Mouse (Mus musculus): Measurements from ENCODE around the gene Sept5. TPM values are rescaled to one million over a fixed set of nuclear protein-coding genes. Genes with fewer than 3 reads are reported as not detected.

The Sept5 gene
- total and polyA plus RNA-seq, 2 experiments from 2014 or later: 3.8 to 8.7 TPM

GRCm38 (mm10) chr16:18619110-18619509 is 10.6 kb downstream of the Sept5 start:
- ATAC-seq (ENCODE audit: insufficient read depth, low read depth) (no peak), DNase-seq (ENCODE audit: low spot score) (no peak)
- Histone ChIP-seq H3K27me3 (ENCODE audit: control insufficient read depth, insufficient read depth, low read length) (peaks cover 88% of the 10 kb centered on the region), H3K4me3 (ENCODE audit: low read depth, low read length) (no peak overlapping the region), H3K4me2 (ENCODE audit: low read depth, low read length) (no peak overlapping the region), H3K9ac (replicated peaks; ENCODE audit: low read depth, low read length) (no peak overlapping the region), H3K36me3 (replicated peaks; ENCODE audit: control insufficient read depth, insufficient read depth, low read length) (no peaks in the 10 kb centered on the region), H3K9me3 (replicated peaks; ENCODE audit: control insufficient read depth, low read length) (no peaks in the 10 kb centered on the region), H3K27ac (ENCODE audit: low read depth) (no peak overlapping the region), H3K4me1 (ENCODE audit: control insufficient read depth, insufficient read depth) (0 out of 2 replicates have a peak, but pooled peaks cover 5% of the 10 kb centered on the region)
- TF ChIP-seq EP300 (IDR thresholded peaks at IDR 0.05; ENCODE audit: low read depth) (no peak), CTCF (IDR thresholded peaks at IDR 0.05; ENCODE audit: low read depth) (no peak)
- 68% methylated on average over 4 of the region's 4 CpGs for WGBS

- DNase-seq (ENCODE audit: low spot score) (no peak), ATAC-seq (ENCODE audit: insufficient read depth, low read depth) (no peak)
- H3K9me3 ChIP-seq (replicated peaks; ENCODE audit: control insufficient read depth, low read length): no peaks in the 10 kb centered on the region
- H3K27me3 ChIP-seq (ENCODE audit: control insufficient read depth, insufficient read depth, low read length): peaks cover 80% of the 10 kb centered on the region
- H3K4me3 ChIP-seq (ENCODE audit: low read depth, low read length): no peak overlapping the region
- H3K9ac ChIP-seq (replicated peaks; ENCODE audit: low read depth, low read length): no peak overlapping the region
- no peaks in the 10 kb centered on the region for H3K36me3 ChIP-seq (replicated peaks; ENCODE audit: control insufficient read depth, insufficient read depth, low read length)
- H3K4me2 ChIP-seq (ENCODE audit: low read depth, low read length): no peak overlapping the region
- 63% methylated on average over 2 of the region's 2 CpGs for WGBS
- no peak for TF ChIP-seq EP300 (IDR thresholded peaks at IDR 0.05; ENCODE audit: low read depth)
- TF ChIP-seq CTCF (IDR thresholded peaks at IDR 0.05; ENCODE audit: low read depth): no peak
- no peak overlapping the region for H3K27ac ChIP-seq (ENCODE audit: low read depth)
- H3K4me1 ChIP-seq (ENCODE audit: control insufficient read depth, insufficient read depth): 0 out of 2 replicates have a peak, but pooled peaks cover 5% of the 10 kb centered on the region
Observed at GRCm38 (mm10) chr16:18618297-18618696, 11.5 kb downstream of the Sept5 start.

GRCm38 (mm10) chr16:18617370-18618065 is 12.2 kb downstream of the Sept5 start:
- 0 out of 2 replicates have a peak, but pooled peaks cover 5% of the 10 kb centered on the region for H3K4me1 ChIP-seq (ENCODE audit: control insufficient read depth, insufficient read depth)
- no peak overlapping the region for H3K4me3 ChIP-seq (ENCODE audit: low read depth, low read length)
- H3K9me3 ChIP-seq (replicated peaks; ENCODE audit: control insufficient read depth, low read length): no peaks in the 10 kb centered on the region
- ATAC-seq (ENCODE audit: insufficient read depth, low read depth): peak; percentile 47
- H3K27ac ChIP-seq (ENCODE audit: low read depth): no peak overlapping the region
- WGBS: 2% methylated on average over 27 of the region's 27 CpGs
- DNase-seq (ENCODE audit: low spot score): peak; percentile 68
- TF ChIP-seq CTCF (IDR thresholded peaks at IDR 0.05; ENCODE audit: low read depth) (peak; percentile 96), EP300 (IDR thresholded peaks at IDR 0.05; ENCODE audit: low read depth) (no peak)
- H3K4me2 ChIP-seq (ENCODE audit: low read depth, low read length): peak overlapping the region; percentile 34; the same call in 1 of the 2 replicates
- H3K9ac ChIP-seq (replicated peaks; ENCODE audit: low read depth, low read length): no peak overlapping the region
- no peaks in the 10 kb centered on the region for H3K36me3 ChIP-seq (replicated peaks; ENCODE audit: control insufficient read depth, insufficient read depth, low read length)
- peaks cover 72% of the 10 kb centered on the region for H3K27me3 ChIP-seq (ENCODE audit: control insufficient read depth, insufficient read depth, low read length)

- Histone ChIP-seq H3K4me3 (ENCODE audit: low read depth, low read length) (no peak overlapping the region), H3K9me3 (replicated peaks; ENCODE audit: control insufficient read depth, low read length) (no peaks in the 10 kb centered on the region), H3K36me3 (replicated peaks; ENCODE audit: control insufficient read depth, insufficient read depth, low read length) (no peaks in the 10 kb centered on the region), H3K27me3 (ENCODE audit: control insufficient read depth, insufficient read depth, low read length) (peaks cover 30% of the 10 kb centered on the region), H3K4me1 (ENCODE audit: control insufficient read depth, insufficient read depth) (no peaks in the 10 kb centered on the region), H3K4me2 (ENCODE audit: low read depth, low read length) (no peak overlapping the region), H3K9ac (replicated peaks; ENCODE audit: low read depth, low read length) (no peak overlapping the region), H3K27ac (ENCODE audit: low read depth) (no peak overlapping the region)
- no peak for ATAC-seq (ENCODE audit: insufficient read depth, low read depth)
- TF ChIP-seq CTCF (IDR thresholded peaks at IDR 0.05; ENCODE audit: low read depth): no peak
- TF ChIP-seq EP300 (IDR thresholded peaks at IDR 0.05; ENCODE audit: low read depth): no peak
- 84% methylated on average over 3 of the region's 3 CpGs for WGBS
- no peak for DNase-seq (ENCODE audit: low spot score)
Observed at GRCm38 (mm10) chr16:18613301-18613700, 16.5 kb downstream of the Sept5 start.

GRCm38 (mm10) chr16:18611752-18612151 is 18.0 kb downstream of the Sept5 start:
- no peak for TF ChIP-seq CTCF (IDR thresholded peaks at IDR 0.05; ENCODE audit: low read depth)
- TF ChIP-seq EP300 (IDR thresholded peaks at IDR 0.05; ENCODE audit: low read depth): no peak
- H3K9ac ChIP-seq (replicated peaks; ENCODE audit: low read depth, low read length): no peak overlapping the region
- DNase-seq (ENCODE audit: low spot score): no peak
- H3K4me2 ChIP-seq (ENCODE audit: low read depth, low read length): no peak overlapping the region
- H3K27me3 ChIP-seq (ENCODE audit: control insufficient read depth, insufficient read depth, low read length): peaks cover 17% of the 10 kb centered on the region; the same call in 1 of the 2 replicates
- 45% methylated on average over 13 of the region's 13 CpGs for WGBS
- no peaks in the 10 kb centered on the region for H3K4me1 ChIP-seq (ENCODE audit: control insufficient read depth, insufficient read depth)
- no peak overlapping the region for H3K27ac ChIP-seq (ENCODE audit: low read depth)
- H3K4me3 ChIP-seq (ENCODE audit: low read depth, low read length): no peak overlapping the region
- ATAC-seq (ENCODE audit: insufficient read depth, low read depth): no peak
- no peaks in the 10 kb centered on the region for H3K9me3 ChIP-seq (replicated peaks; ENCODE audit: control insufficient read depth, low read length)
- H3K36me3 ChIP-seq (replicated peaks; ENCODE audit: control insufficient read depth, insufficient read depth, low read length): no peaks in the 10 kb centered on the region

Data from heart, postnatal 0 days (tissue).